Mouse (Mus musculus): ENCODE data around the gene Cxcr1. TPM values are rescaled to one million over a fixed set of nuclear protein-coding genes. Genes with fewer than 3 reads are reported as not detected.

The Cxcr1 gene
- polyA plus RNA-seq (2017; shearing (Covaris generic)): not detected

DNA sequence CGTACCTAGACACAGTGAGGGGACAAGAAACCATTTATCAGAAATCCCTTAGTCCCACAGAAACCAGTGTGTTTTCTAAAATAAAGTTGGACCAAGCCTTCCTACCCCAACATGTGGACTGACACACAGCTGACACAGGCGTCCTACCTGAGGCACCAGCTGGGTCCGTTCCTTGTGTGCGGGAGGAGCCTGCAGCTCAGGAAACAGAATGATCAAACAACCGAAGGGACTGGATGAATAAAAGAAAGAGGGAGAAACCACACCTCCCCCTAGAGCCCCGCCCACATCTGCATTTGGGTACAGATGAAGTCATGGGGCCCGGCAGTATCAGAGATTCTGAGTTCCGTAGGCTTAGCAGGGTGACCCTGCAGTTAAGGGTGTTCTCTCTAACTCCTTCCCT is at the start of gene Cxcr1:
Cxcr1 (minus strand) TSS at position 187 of the 400 bp plus-strand sequence.
- ATAC-seq: no peak

DNA sequence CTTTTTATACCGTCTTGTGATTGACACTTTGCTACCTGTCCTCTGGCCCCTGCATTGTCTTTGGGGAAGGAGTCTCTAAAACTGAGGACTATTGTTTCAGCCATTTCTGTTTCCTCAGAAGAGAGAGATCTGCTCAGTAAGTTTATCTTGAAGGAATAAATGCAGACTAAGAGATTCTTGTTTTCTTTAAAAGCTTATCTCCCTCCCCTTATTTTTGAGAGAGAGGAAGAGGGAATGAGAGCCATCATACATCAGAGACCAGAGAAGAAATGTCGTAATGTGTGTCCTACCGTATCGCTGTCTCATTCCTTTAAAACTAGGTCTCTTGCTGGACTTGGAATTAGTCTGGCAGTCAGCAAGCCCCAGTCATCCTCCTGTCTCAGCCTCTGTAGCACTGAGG is 46.4 kb upstream of the Cxcr1 start:
- ATAC-seq: no peak

DNA sequence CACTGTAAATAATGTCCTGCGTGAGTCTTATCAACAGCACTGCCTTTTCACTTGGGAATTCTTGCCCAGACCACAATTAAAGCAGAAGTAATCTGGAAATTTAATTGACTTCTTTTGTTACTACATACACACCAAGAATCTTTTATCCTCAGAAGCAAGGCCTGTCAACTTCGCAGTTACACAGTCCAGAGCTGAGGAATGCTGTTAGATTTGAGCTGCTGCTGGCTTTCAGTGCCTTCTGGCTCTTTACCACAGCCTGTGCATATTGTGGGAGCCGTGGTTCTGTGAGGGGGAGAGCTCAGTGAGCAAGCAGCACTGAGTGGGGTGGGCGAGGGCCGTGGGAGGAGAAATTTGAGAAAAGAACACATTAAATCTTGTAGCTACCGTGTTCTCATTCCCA is 45.9 kb upstream of the Cxcr1 start:
- ATAC-seq: no peak

DNA sequence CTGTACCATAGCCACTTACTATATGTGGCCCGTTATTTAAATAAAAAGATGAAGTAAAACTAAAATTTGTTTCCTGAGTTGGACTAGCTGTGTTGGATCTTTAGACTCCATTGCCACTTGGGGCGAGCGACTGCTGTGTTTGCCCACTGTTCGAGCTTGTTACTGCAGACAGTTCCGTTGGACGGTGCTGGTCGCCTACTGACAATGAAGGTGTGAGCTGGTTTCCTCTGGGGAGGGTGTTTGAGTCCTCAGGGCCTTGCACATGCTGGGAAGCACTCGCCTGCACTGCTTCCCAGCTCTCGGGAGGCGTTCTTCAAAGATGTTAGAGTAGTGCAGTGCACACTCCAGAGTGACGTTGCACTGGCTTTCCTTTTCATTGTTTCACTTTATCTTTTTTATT is 45.2 kb upstream of the Cxcr1 start:
- no peak for ATAC-seq

DNA sequence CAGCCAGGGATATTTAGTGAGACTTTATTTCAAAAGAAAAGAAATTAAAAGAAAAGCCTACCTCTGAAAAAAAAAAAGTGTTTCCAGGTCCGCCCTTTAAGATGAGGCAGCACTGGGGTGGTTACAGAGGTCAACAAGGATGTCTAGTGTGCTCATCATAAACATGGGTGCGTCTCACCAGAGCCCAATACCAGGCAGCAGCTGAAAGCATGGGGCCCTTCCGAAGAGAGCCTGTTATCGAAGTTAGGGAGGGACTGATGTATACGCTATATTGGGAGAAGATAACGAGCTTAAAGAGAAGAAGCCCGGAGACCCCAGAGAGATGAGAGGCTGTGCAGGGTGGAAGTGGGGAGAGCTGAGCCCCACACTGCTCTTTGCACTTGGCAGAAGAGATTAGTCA is 44.7 kb upstream of the Cxcr1 start:
- peak; percentile 37 for ATAC-seq

DNA sequence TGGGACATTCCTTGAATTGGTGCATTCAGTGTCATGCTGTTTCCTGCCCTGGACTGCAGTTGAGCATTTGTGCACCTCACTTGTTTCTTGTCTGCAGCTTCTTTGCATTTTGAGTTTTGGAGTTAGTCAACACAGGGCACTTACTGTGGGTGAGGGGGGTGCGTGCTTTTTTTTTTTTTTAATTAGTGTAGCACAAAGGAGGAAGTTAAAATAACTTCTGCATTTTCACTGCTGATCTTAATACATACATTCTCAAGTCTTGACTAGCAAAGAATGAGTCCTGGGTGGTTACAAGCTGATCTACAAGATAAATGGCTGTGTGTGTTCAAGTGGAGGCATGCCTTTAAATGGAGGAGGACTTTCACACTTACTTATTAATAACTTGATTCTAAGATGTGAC is 43.7 kb upstream of the Cxcr1 start:
- peak; percentile 8 for ATAC-seq

DNA sequence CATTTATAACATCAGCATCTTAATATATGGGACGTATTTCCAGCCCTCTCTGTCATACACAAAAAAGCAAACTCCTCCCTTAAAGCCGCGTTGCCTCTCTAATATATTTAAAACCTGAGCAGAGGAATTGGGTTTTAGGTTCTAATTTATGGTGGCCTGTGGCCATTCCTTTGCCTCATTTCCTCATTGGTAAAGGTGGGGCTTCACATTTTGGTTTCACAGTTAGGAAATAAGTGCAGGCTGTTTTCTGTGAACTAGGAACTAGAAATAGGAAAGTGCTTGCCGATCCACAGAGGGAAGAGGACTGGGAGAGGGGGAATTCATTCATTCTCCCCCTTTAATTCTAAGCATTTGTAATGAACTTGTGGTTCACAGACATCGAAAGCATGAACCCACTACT is 43.2 kb upstream of the Cxcr1 start:
- ATAC-seq: no peak

DNA sequence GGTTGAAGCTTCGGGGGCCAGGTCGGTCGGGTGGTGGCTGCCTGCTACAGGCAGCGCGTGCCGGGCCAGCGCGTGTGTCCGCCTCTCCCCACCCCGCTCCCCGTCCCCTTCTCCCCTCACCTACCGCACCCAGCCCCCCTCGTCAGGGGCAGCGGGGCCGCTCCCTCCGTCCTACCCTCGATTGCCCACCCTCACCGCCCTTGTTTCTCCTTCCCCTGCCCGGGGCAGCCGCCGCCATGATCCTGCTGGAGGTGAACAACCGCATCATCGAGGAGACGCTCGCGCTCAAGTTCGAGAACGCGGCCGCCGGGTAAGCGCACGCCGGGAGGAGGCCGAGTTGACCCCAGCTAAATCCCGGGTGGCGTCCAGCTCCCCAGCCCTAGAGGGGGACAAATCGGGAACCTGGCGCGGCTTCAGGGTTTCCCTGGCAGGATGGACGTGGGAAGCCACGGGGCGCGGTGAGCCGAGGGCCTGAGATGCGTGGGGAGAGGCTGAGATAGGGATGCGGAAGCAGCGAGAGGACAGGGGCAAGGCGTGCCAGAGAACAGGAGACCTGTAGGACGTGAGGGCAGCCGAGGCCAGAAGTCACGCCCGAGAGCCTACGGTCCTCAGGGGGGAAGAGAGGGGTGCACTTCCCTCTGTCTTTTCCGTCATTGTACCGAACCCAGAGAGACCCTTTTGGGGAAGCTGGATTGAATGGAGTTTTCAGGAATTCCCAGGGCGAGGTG is 42.3 kb upstream of the Cxcr1 start:
- ATAC-seq: peak; percentile 37

DNA sequence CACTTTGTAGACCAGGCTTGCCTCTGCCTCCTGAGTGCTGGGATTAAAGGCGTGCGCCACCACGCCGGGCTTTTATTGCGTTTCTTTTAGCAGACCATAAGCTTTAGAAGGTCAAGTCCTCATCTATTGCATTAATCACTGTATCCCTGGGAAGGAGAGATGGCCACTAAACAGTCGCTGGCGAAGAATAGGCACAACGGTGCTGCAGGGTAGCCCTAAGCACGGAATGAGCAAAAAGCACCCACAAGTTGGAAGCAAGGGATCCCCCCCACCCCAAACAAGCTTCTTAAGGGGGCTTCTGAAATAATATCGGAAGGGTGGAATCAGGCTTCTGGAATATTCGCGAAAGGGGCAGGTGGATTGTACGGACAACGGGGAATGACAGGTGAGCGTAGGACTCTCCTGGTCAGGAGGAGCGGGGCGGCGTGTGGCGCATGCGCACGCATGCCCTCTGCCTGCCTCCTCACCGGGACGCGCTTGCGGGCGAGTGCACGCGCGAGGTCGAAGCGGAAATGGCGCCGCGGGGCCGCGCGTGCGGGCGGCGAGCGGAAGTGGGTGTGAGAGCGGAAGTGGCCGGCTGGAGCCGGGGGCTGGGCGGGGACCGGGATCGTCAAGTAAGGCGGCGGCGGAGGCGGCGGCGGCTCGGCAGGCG is 41.6 kb upstream of the Cxcr1 start, which contains the start of gene Arpc2:
Arpc2 (plus strand) TSS at position 147 of the 652 bp plus-strand sequence.
- peak; percentile 62 for ATAC-seq

DNA sequence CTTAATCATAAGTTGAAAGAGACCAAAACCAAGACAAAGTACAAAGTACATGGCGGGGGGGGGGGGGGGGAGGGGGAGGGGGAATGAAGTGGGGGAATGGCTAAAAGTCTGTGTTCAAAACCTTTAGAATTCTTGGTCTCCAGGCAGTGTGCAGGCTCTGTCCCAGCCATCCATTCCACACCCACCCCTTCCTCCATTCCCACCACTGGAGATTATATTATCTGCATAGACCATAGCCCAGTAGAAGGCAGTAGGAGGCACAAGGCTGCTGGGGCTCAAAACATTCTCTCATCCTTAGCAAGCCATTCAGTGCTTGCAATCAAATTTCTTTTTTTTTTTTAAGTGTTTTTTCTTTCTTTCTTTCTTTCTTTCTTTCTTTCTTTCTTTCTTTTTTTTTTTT is 36.6 kb upstream of the Cxcr1 start:
- ATAC-seq: no peak

DNA sequence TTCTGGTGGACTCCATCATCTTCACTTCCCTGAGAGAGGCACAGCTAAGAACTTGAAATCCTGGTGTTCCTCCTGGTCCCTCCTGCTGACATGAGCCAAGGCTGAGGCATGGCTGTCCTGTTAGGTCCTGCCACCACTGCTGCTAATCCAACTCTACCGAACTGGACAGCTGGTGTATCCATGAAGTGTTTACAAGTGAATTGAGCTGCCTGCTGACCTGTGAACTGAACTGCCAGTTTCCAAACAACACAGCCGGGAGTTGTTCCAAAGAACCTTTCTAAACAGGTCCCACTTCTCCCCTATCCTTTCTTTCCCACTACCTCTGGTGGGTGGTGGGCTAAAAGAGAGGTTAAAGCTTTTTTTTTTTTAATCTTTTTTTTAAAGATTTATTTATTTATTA is 35.5 kb upstream of the Cxcr1 start:
- ATAC-seq: no peak

DNA sequence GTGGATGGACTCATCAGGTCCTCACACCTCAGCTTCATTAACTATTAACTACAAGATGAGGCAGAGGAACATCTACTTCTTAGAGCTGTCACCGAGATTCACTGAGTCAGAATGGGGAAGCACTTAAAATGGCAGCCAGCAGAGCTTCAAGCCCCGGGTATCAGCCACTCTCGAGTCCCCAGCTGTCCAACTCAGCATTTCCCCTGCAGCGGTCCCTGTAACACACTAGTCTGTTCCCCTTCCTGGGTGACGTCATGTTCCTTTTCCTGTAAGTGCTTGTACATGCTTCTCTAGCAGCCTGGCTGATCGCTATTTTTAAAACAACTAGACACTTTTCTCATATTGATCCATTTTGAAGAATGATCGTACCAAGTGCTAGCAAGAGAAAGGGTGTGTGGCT is 32.9 kb upstream of the Cxcr1 start:
- peak; percentile 100 for ATAC-seq

DNA sequence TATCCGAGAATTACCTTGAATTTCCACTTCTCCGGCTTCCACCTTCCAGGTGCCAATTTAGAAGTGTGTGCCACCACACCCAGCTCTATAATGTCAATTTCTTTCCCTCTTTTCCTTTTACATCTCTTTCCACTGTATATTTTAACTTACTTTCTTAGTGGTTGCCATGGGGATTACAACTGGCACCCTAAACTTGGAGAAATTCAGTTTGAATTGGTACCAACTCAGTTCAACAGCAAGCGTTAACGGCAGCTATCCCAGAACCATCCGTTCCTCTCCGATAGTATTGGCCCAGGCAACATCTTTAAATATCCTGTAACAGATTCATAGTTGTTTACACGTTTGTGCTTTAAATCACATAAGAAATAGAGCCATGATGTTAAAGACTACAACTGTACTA is 25.5 kb upstream of the Cxcr1 start:
- no peak for ATAC-seq

DNA sequence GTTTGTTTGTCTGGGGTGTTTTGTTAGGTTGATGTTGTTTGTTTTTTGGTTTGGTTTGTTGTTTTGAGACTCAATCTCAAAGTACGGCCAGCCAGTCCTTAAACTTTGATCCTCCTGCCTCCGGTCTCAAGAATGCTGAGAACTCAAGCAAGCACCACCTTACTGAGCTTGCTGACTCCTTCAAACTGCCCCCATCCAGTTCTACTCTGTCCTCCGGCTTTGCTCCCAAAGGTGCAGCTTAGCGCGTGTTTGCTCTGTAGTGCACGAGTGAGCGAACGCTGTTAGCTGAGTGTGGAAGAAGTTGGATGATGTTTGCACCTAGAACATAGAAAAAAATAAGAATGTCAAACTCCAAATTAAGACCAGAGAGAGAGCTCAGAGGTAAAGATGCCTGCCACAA is 14.5 kb upstream of the Cxcr1 start:
- ATAC-seq: no peak

DNA sequence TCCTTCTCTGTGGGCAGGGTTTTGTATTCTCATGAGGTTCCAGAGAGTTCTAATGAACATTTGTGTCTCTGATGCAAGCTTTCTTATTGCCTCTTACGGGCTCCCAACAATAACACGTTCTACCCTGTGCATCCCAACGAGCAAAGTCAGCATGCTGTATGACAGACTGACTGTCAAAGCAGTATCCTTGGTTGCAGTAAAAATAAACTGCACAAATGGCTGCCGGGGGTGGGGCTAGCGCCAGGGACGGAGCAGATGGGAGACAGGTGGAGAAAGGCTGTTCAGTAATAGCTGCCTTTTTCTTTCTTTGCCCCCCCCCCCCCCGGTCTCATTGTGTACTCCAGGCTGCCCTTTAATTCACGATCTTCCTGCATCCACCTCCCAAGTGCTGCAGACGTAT is 13.5 kb upstream of the Cxcr1 start:
- ATAC-seq: no peak

DNA sequence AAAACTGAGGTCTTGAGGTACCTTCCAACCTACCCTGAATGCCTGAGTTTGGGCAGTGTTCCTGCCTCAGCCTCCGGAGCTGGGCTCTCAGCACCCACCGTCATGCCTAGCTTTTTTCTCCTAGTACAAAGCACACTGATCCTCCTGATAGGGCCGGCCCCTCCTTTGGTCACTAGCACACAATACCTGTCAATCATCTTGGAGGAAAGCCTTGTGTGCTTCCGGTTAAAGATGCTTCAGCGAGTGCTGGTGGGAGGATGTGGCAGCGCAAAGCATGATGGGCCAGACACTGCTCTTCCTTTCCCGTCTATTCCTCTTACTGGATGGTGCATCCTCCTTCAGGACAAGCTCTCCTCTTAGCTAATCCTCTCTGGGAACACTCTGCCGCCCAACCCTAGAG is 12.2 kb upstream of the Cxcr1 start:
- ATAC-seq: no peak

DNA sequence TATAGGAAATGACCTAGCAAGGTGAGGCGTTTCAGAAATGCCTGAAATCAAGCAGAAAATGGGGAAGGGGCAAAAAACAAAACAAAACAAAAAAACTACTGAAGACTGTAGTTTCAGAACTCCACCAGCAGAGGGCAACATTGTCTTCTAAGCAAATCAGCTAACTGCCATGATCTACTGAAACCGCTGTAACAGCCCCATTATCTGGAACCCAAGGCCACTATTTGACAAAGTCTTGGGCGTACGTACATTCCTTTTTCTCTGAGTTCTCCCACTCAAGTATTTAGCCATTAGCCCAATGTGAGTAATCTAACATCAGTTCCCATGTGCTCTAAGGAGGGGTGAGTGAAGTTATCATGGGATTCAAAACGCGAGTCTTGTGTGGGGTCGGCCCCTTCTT is 11.4 kb upstream of the Cxcr1 start:
- ATAC-seq: no peak

DNA sequence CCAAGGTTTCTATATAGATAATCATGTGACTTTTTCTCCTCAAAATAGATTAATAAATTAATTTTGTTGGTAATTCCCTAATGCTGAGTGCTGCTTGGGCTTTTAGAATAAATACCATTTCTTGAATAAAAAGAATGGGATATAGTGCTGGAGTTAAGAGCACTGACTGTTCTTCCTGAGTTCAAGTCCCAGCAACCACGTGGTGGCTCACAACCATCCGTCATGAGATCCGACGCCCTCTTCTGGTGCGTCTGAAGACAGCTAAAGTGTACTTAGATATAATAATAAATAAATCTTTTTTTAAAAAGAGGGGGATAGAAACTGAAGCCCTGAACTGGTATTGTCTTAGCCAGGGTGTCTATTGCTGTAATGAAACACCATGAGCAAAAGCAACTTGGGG is 9.0 kb upstream of the Cxcr1 start:
- no peak for ATAC-seq

DNA sequence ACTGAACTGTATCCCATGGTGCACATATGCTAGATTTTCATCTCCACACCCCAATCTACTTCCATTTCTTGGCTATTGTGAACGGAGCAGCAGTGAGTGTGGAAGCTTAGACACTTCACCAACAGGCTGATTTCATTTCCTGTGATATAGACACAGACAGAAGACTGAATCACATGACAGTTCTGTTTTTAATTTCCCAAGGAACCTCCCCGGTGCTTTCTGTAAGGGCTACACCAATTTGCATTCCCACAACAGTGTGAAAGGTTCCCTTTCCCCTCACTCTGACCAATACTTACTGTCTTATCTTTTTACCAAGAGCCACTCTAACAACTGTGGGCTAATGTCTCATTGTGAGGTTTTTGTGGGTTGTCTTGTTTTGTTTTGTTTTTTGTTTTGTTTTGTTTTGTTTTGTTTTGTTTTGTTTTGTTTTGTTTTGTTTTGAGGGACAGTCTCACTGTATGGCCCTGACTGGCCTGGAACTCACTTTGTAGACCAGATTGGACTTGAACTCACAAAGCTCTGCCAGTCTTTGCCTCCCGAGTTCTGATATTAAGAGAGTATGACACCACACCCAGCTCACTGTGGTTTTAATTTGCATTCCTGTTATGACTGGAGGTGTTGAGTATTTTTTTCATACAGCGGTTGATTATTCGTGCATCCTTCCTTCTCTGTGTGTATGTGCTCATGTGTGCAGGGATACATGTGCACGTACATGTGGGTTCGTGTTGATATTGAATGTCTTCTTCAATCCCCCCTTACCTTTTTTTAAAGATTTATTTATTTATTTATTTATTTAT is 6.8 kb upstream of the Cxcr1 start:
- ATAC-seq: peak; percentile 80

DNA sequence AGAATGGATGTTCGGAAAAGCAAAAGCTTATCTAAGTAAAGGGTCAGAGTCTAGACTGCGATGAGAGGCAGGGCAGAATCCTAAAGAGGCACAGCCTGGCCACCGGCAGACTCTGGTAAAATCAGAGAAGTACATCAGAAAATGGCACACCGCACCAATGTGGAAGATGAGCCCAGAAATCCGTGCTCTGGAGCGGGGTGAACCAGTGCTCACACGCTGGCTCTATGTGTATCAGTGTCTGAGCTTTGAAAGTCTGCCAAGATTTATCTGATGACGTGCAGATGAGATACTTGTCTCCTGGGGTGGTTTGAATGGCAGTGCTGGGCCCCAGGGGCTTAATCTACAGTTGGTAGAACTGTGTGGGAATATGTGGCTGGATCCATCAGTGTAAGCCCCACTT is 4.6 kb upstream of the Cxcr1 start:
- no peak for ATAC-seq

DNA sequence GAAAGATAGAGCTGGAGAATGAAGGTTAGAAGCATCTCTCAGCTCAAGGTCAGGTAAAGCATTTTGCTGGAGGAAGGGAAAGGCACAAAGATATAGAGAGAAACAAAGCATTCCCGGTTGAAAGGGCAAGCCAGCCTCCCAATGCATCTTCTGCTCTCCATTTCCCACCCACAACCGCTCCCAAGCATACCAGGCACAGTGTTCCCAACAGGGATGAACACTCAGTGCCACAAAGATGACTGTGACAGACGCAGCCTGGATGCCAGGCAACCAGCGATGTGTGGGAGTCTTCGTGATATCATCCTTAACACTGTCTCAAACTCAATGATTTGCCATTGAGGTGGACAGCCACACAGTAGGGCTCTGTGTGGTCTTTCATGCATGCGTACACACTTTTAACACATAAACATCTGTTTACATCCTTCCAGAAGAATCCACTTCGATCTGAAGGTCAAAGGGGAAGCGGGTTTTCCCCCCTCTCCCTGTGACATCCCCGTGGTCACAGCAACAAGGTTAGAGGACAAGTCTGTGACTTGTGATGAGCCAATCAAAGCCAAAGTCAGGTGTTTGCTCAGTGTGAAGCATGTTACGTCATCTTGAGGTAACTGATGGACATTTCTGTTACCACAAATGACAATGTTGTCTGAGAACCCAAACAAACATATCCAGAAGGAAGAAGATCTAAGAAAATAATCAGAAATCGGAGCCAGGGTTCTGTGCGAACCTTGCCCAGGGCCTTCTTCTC is 3.5 kb upstream of the Cxcr1 start:
- no peak for ATAC-seq

DNA sequence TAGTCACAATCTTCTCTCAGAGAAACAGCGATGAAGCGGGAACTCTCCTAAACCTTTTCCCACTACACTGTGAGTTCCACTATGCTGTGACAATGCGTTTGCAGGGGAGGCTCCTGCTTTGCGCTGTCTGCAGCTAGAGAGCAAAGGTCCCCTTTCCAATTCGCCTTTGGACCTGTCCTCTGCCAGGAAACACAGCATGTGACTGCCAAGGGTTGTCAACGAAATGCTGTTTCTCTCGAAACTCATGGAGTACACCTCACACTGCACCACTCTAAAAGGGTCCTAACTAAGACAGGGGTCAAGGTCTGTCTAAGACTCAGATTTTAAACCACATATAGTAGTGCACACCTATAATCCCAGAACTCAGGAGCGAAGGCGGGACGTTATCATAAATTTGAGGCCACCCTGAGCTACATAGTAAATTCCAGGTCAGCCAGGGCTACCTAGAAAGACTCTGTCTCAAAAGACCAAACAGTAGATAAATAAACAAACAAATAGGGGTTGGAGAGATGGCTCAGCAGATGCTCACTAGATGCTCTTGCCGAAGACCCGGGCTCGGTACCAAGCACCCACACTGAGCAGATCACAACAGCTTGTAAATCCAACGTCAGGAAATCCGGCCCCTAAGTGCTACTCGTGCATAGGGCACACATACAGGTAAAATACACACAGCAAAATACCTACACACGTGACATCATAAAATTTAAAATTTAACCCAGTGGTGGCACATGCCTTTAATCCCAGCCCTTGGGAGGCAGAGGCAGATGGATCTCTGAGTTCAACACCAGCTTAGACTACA is 2.4 kb upstream of the Cxcr1 start:
- no peak for ATAC-seq

Measured in activated CD4-positive, CD25-positive, alpha-beta regulatory T cell, adult 4 months (primary cell).